Mouse (Mus musculus): ENCODE measurements around the gene Tmem210.

Tmem210 gene

GRCm38 (mm10) chr2:25265897-25266656 lies 21.9 kb upstream of the Tmem210 start:
- DNase-seq: peak; percentile 55 to 76

- DNase-seq: peak; percentile 85 to 87
These were observed 21.2 kb upstream of the Tmem210 start for GRCm38 (mm10) chr2:25266720-25267119.

- peak in 1 of 2 experiments; percentile 55 for DNase-seq
These were observed 20.7 kb upstream of the Tmem210 start for GRCm38 (mm10) chr2:25267241-25267640.

GRCm38 (mm10) chr2:25267746-25268309 lies 20.1 kb upstream of the Tmem210 start:
- DNase-seq: no peak

- peak; percentile 98 to 99 for DNase-seq
These were observed 16.0 kb upstream of the Tmem210 start, which contains the start of the genes Ssna1 and Anapc2 for GRCm38 (mm10) chr2:25271827-25272511. TSS of gene Ssna1 (minus strand) at chr2:25272438. TSS of gene Anapc2 (plus strand) at chr2:25272478.

- DNase-seq: no peak
These were observed 15.4 kb upstream of the Tmem210 start for GRCm38 (mm10) chr2:25272515-25272914.

GRCm38 (mm10) chr2:25273010-25273409 lies 14.9 kb upstream of the Tmem210 start:
- no peak for DNase-seq

- peak; percentile 87 to 93 for DNase-seq
These were observed 8.7 kb upstream of the Tmem210 start for GRCm38 (mm10) chr2:25278928-25279882.

GRCm38 (mm10) chr2:25285551-25285950 lies 2.4 kb upstream of the Tmem210 start:
- DNase-seq: no peak

GRCm38 (mm10) chr2:25286314-25286713 lies 1.6 kb upstream of the Tmem210 start:
- DNase-seq: no peak

- DNase-seq: peak; percentile 47 to 65
These were observed 908 bp upstream of the Tmem210 start for GRCm38 (mm10) chr2:25286837-25287636.

GRCm38 (mm10) chr2:25288734-25289345 lies 895 bp downstream of the Tmem210 start:
- DNase-seq: no peak

- DNase-seq: peak; percentile 82 to 89
These were observed 1.7 kb downstream of the Tmem210 start, which contains the start of gene Lrrc26 for GRCm38 (mm10) chr2:25289651-25290050. TSS of gene Lrrc26 (plus strand) at chr2:25289915.

GRCm38 (mm10) chr2:25290101-25290815 lies 2.3 kb downstream of the Tmem210 start:
- DNase-seq: peak; percentile 34 to 62

GRCm38 (mm10) chr2:25290816-25291130 lies 2.8 kb downstream of the Tmem210 start:
- peak in 1 of 2 experiments; percentile 19 for DNase-seq

- peak in 1 of 2 experiments; percentile 22 for DNase-seq
These were observed 3.5 kb downstream of the Tmem210 start for GRCm38 (mm10) chr2:25291184-25292053.

GRCm38 (mm10) chr2:25292054-25292544 lies 4.2 kb downstream of the Tmem210 start:
- peak in 1 of 2 experiments; percentile 14 for DNase-seq

GRCm38 (mm10) chr2:25292856-25293255 lies 4.9 kb downstream of the Tmem210 start:
- DNase-seq: peak; percentile 75 to 88

GRCm38 (mm10) chr2:25293706-25294105 lies 5.8 kb downstream of the Tmem210 start:
- no peak for DNase-seq

Measured in kidney, postnatal 25 days (tissue).